Mouse (Mus musculus) heart, embryonic 13.5 days (tissue): ENCODE measurements around the gene Arid3a. TPM values are rescaled to one million over a fixed set of nuclear protein-coding genes. Genes with fewer than 3 reads are reported as not detected.

Source experiments
- ATAC-seq: fragments of 200-750 bp; cut with Nextera tagmentation; 2 replicates; pipeline ENCODE4 v1.8.0; 2017; ENCODE audit warnings: moderate TSS enrichment; ENCODE audit not compliant: insufficient number of reproducible peaks, low FRiP score, low TSS enrichment; ENCODE audit errors: extremely low read depth
- H3K27ac ChIP-seq: fragments of 300-500 bp; sonication (generic); replicated peaks from 2 replicates; pipeline ENCODE4 v1.5.1; 2015; ENCODE audit warnings: moderate library complexity, mild to moderate bottlenecking, inconsistent platforms
- H3K27me3 ChIP-seq: fragments of 300-500 bp; sonication (generic); replicated peaks from 2 replicates; pipeline ENCODE4 v1.6.1; 2015; ENCODE audit warnings: mild to moderate bottlenecking, inconsistent platforms
- H3K36me3 ChIP-seq: fragments of 300-500 bp; sonication (generic); 2 replicates; pipeline ENCODE4 v1.6.1; 2015; ENCODE audit warnings: mild to moderate bottlenecking, inconsistent platforms
- H3K4me1 ChIP-seq: fragments of 300-500 bp; sonication (generic); 2 replicates; pipeline ENCODE4 v1.6.1; 2015; ENCODE audit warnings: inconsistent platforms
- H3K4me2 ChIP-seq: fragments of 300-500 bp; sonication (generic); 2 replicates; pipeline ENCODE4 v1.6.1; 2015; ENCODE audit warnings: inconsistent platforms, mild to moderate bottlenecking, moderate library complexity
- H3K4me3 ChIP-seq: fragments of 300-500 bp; sonication (generic); 2 replicates; pipeline ENCODE4 v1.5.1; 2015; ENCODE audit warnings: moderate library complexity, mild to moderate bottlenecking, inconsistent platforms
- H3K9ac ChIP-seq: fragments of 300-500 bp; sonication (generic); 2 replicates; pipeline ENCODE4 v1.6.1; 2015; ENCODE audit warnings: inconsistent platforms, mild to moderate bottlenecking, moderate library complexity
- H3K9me3 ChIP-seq: fragments of 300-500 bp; sonication (generic); 2 replicates; pipeline ENCODE4 v1.6.1; 2016; ENCODE audit warnings: inconsistent platforms
- WGBS: fragments of 180-500 bp; shearing (Covaris S2); methylation state at CpG from one replicate; pipeline ENCODE4 v1.1.7; 2015; ENCODE audit warnings: mixed read lengths; 5-methylcytosine and 5-hydroxymethylcytosine counted together
- polyA plus RNA-seq: library from polyadenylated mRNA; unstranded; fragments of >200 nt; fragmentation: Nextera tagmentation; extraction: Ambion mirVana; gene quantifications from 2 replicates; pipeline ENCODE4 v1.2.1, GENCODE M21; 2015

Arid3a gene
- polyA plus RNA-seq, 1 experiment from 2014 or later = 4.2 TPM

GRCm38 (mm10) chr10:79983670-79984069, 56.8 kb downstream of the Arid3a start:
- under 1% methylated on average over 21 of the region's 21 CpGs for WGBS
- peak overlapping the region; percentile 96 for H3K4me2 ChIP-seq
- H3K4me1 ChIP-seq = peaks cover 62% of the 10 kb centered on the region
- H3K4me3 ChIP-seq = peak overlapping the region; percentile 84
- no peaks in the 10 kb centered on the region for H3K27me3 ChIP-seq
- no peak for ATAC-seq
- H3K27ac ChIP-seq = peak overlapping the region; percentile 95
- peaks cover 15% of the 10 kb centered on the region for H3K36me3 ChIP-seq
- H3K9ac ChIP-seq = peak overlapping the region; percentile 96
- H3K9me3 ChIP-seq = no peaks in the 10 kb centered on the region

GRCm38 (mm10) chr10:79984195-79984816, 57.5 kb downstream of the Arid3a start, which contains the start of gene Tmem259:
Gene Tmem259, minus strand, starts transcription at chr10:79984330.
- under 1% methylated on average over 44 of the region's 49 CpGs for WGBS
- ATAC-seq = peak; percentile 53
- Histone ChIP-seq H3K27ac (peak within 1 kb of the TSS; percentile 95), H3K4me2 (peak within 1 kb of the TSS; percentile 96), H3K36me3 (peaks cover 9% of the 10 kb centered on the region), H3K4me1 (peaks cover 66% of the 10 kb centered on the region), H3K9ac (peak within 1 kb of the TSS; percentile 96), H3K27me3 (no peaks in the 10 kb centered on the region), H3K4me3 (peak within 1 kb of the TSS; percentile 84), H3K9me3 (no peaks in the 10 kb centered on the region)

- Histone ChIP-seq H3K36me3 (peaks cover 5% of the 10 kb centered on the region; the same call in 1 of the 2 replicates), H3K4me2 (peak overlapping the region; percentile 96), H3K27me3 (no peaks in the 10 kb centered on the region), H3K9me3 (no peaks in the 10 kb centered on the region), H3K4me3 (peak overlapping the region; percentile 84), H3K4me1 (peaks cover 68% of the 10 kb centered on the region), H3K27ac (peak overlapping the region; percentile 95), H3K9ac (peak overlapping the region; percentile 96)
- ATAC-seq = peak; percentile 90
- WGBS = under 1% methylated on average over 22 of the region's 22 CpGs
Measured at GRCm38 (mm10) chr10:79984871-79985270, 58.0 kb downstream of the Arid3a start.

- peak overlapping the region; percentile 95 for H3K27ac ChIP-seq
- 2% methylated on average over 35 of the region's 35 CpGs for WGBS
- peak overlapping the region; percentile 94 for H3K9ac ChIP-seq
- H3K9me3 ChIP-seq = no peaks in the 10 kb centered on the region
- H3K27me3 ChIP-seq = no peaks in the 10 kb centered on the region
- H3K4me3 ChIP-seq = peak overlapping the region; percentile 84
- H3K36me3 ChIP-seq = peaks cover 5% of the 10 kb centered on the region
- ATAC-seq = no peak
- peak overlapping the region; percentile 96 for H3K4me2 ChIP-seq
- peaks cover 66% of the 10 kb centered on the region for H3K4me1 ChIP-seq
Measured at GRCm38 (mm10) chr10:79985334-79986231, 58.7 kb downstream of the Arid3a start.

- Histone ChIP-seq H3K9me3 (no peaks in the 10 kb centered on the region), H3K4me1 (peaks cover 65% of the 10 kb centered on the region), H3K9ac (peak overlapping the region; percentile 94), H3K36me3 (peaks cover 10% of the 10 kb centered on the region), H3K4me3 (peak overlapping the region; percentile 84), H3K27ac (peak overlapping the region; percentile 95), H3K4me2 (peak overlapping the region; percentile 96), H3K27me3 (no peaks in the 10 kb centered on the region)
- ATAC-seq = no peak
- WGBS = 21% methylated on average over 6 of the region's 6 CpGs
Measured at GRCm38 (mm10) chr10:79986232-79986878, 59.5 kb downstream of the Arid3a start.

- Histone ChIP-seq H3K27ac (peak overlapping the region; percentile 95), H3K9me3 (no peaks in the 10 kb centered on the region), H3K4me1 (peaks cover 59% of the 10 kb centered on the region), H3K36me3 (peaks cover 14% of the 10 kb centered on the region), H3K4me3 (peak overlapping the region; percentile 84), H3K9ac (peak overlapping the region; percentile 94), H3K27me3 (no peaks in the 10 kb centered on the region), H3K4me2 (peak overlapping the region; percentile 96)
- 5% methylated on average over 11 of the region's 11 CpGs for WGBS
- ATAC-seq = no peak
Measured at GRCm38 (mm10) chr10:79986963-79987362, 60.1 kb downstream of the Arid3a start.

GRCm38 (mm10) chr10:79987771-79988505, 61.1 kb downstream of the Arid3a start:
- Histone ChIP-seq H3K4me3 (peak overlapping the region; percentile 84), H3K4me1 (peaks cover 51% of the 10 kb centered on the region), H3K27me3 (no peaks in the 10 kb centered on the region), H3K9ac (peak overlapping the region; percentile 94), H3K27ac (peak overlapping the region; percentile 95), H3K4me2 (peak overlapping the region; percentile 96), H3K36me3 (peaks cover 23% of the 10 kb centered on the region), H3K9me3 (no peaks in the 10 kb centered on the region)
- ATAC-seq = no peak
- 10% methylated on average over 27 of the region's 27 CpGs for WGBS

GRCm38 (mm10) chr10:79988506-79989271, 61.8 kb downstream of the Arid3a start, which contains the start of gene Cnn2:
Gene Cnn2, plus strand, starts transcription at chr10:79988584.
- no peak for ATAC-seq
- H3K27ac ChIP-seq = peak within 1 kb of the TSS; percentile 95
- H3K4me1 ChIP-seq = peaks cover 44% of the 10 kb centered on the region
- peak within 1 kb of the TSS; percentile 94 for H3K9ac ChIP-seq
- peak within 1 kb of the TSS; percentile 96 for H3K4me2 ChIP-seq
- under 1% methylated on average over 59 of the region's 59 CpGs for WGBS
- peak within 1 kb of the TSS; percentile 84 for H3K4me3 ChIP-seq
- H3K9me3 ChIP-seq = no peaks in the 10 kb centered on the region
- H3K36me3 ChIP-seq = peaks cover 31% of the 10 kb centered on the region
- no peaks in the 10 kb centered on the region for H3K27me3 ChIP-seq

GRCm38 (mm10) chr10:79989272-79989786, 62.5 kb downstream of the Arid3a start:
- WGBS = 28% methylated on average over 8 of the region's 8 CpGs
- no peak for ATAC-seq
- Histone ChIP-seq H3K9ac (peak overlapping the region; percentile 94), H3K27me3 (no peaks in the 10 kb centered on the region), H3K27ac (peak overlapping the region; percentile 95), H3K4me2 (peak overlapping the region; percentile 96), H3K4me3 (peak overlapping the region; percentile 84), H3K4me1 (peaks cover 44% of the 10 kb centered on the region), H3K36me3 (peaks cover 37% of the 10 kb centered on the region), H3K9me3 (no peaks in the 10 kb centered on the region)

- ATAC-seq = no peak
Measured at GRCm38 (mm10) chr10:79989870-79990269, 63.0 kb downstream of the Arid3a start.

More at GRCm38 (mm10) chr10:79989870-79990269, 63.0 kb downstream of the Arid3a start:
- no peaks in the 10 kb centered on the region for H3K27me3 ChIP-seq
- peaks cover 43% of the 10 kb centered on the region for H3K36me3 ChIP-seq
- no peaks in the 10 kb centered on the region for H3K9me3 ChIP-seq
- peak overlapping the region; percentile 96 for H3K4me2 ChIP-seq
- H3K9ac ChIP-seq = peak overlapping the region; percentile 94
- peak overlapping the region; percentile 95 for H3K27ac ChIP-seq
- peak overlapping the region; percentile 84 for H3K4me3 ChIP-seq
- peaks cover 44% of the 10 kb centered on the region for H3K4me1 ChIP-seq
- 9% methylated on average over 15 of the region's 15 CpGs for WGBS
